Comparison of ENCODE assay signal across 8 mouse cellular contexts in the genomic region with DNA sequence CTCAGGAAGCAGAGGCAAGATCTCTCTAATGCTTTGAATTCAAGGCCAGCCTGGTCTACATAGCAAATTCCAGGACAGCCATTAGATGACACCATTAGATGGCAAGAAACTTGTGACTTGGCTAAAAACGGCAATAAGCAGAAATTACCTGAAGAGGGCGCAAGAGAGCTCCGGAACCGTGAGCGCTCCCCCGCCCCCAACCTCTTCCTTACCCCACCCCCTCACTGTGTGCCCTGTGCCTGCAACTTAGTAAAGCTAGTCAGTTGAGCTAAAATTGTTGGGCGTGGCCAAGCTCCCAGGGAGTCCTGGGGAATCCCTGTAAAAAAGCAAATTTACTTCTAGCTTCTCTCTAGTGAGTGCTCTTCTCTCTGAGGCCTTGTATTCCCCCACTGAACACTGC. TPM values are rescaled to one million over a fixed set of nuclear protein-coding genes. Genes with fewer than 3 reads are reported as not detected.
DNase-seq lines count a peak whose midpoint lies in the region; ATAC-seq and TF ChIP-seq lines count a peak whose summit lies in the region.
"Had no signal": no experiment of that assay in that cellular context is flagged by ENCODE, and none has a peak within 500 bp of the region (broad histone marks: within the 10 kb centered on the region; RNA-seq: fewer than 3 reads in every experiment).

No protein-coding gene starts in this region.

- no peaks in the 10 kb centered on the region for H3K27me3 ChIP-seq in G1E (ENCODE audit: insufficient read depth, low read length)
- H3K27me3 ChIP-seq in cerebellum, adult 2 months (ENCODE audit: control insufficient read depth, insufficient read depth, low read length) = no peaks in the 10 kb centered on the region
- no peaks in the 10 kb centered on the region for H3K27me3 ChIP-seq in lung, embryonic 16.5 days (ENCODE audit: control insufficient read depth, insufficient read depth, low read depth, low read length)

- H3K9ac ChIP-seq in lung, embryonic 16.5 days (ENCODE audit: low read length) = no peak overlapping the region
- H3K9ac ChIP-seq: hindbrain, embryonic 15.5 days had no signal

- peak; percentile 54; the same call in 1 of the 2 replicates for ATAC-seq in G1E (ENCODE audit: extremely low read depth, insufficient number of reproducible peaks, low FRiP score, poor library complexity, severe bottlenecking)
- ATAC-seq in lung, embryonic 16.5 days (ENCODE audit: low read depth) = peak; percentile 77

- H3K27ac ChIP-seq in cerebellum, adult 2 months (ENCODE audit: insufficient read depth, low read length) = no peak overlapping the region
- peak overlapping the region; percentile 56; the same call in 1 of the 2 replicates for H3K27ac ChIP-seq in lung, embryonic 16.5 days (ENCODE audit: low read length)
- H3K27ac ChIP-seq: hindbrain, embryonic 15.5 days had no signal

- H3K4me2 ChIP-seq in lung, embryonic 16.5 days (ENCODE audit: low read depth, low read length) = no peak overlapping the region
- H3K4me2 ChIP-seq: hindbrain, embryonic 15.5 days had no signal

- DNase-seq in CD4-positive helper T cell, adult 2 months (ENCODE audit: low read depth, low spot score) = peak; percentile 76
- DNase-seq in G1E (ENCODE audit: low spot score) = no peak
- peak; percentile 32 to 42 for DNase-seq in cerebellum, adult 2 months
- peak; percentile 71 for DNase-seq in heart, adult 8-10 months (ENCODE audit: low spot score)
- peak; percentile 82 for DNase-seq in kidney, postnatal 14 days
- peak; percentile 76 for DNase-seq in skeletal muscle tissue, adult 2 months (ENCODE audit: low read depth, low spot score)

- H3K4me3 ChIP-seq in G1E (ENCODE audit: low read depth, low read length) = no peak overlapping the region
- H3K4me3 ChIP-seq in cerebellum, adult 2 months (replicated peaks; ENCODE audit: insufficient read depth, low read depth, low read length) = no peak overlapping the region
- H3K4me3 ChIP-seq in lung, embryonic 16.5 days (ENCODE audit: low read length) = no peak overlapping the region
- H3K4me3 ChIP-seq: hindbrain, embryonic 15.5 days had no signal

- H3K36me3 ChIP-seq in G1E (replicated peaks) = no peaks in the 10 kb centered on the region
- no peaks in the 10 kb centered on the region for H3K36me3 ChIP-seq in lung, embryonic 16.5 days (ENCODE audit: control insufficient read depth, insufficient read depth, low read length)
- H3K36me3 ChIP-seq: hindbrain, embryonic 15.5 days had no signal

- WGBS in cerebellum, adult 2 months = 11% methylated on average over 7 of the region's 7 CpGs
- WGBS in lung, embryonic 16.5 days = 17% methylated on average over 7 of the region's 7 CpGs

- peaks cover 67% of the 10 kb centered on the region for H3K4me1 ChIP-seq in G1E (ENCODE audit: insufficient read depth, low read depth, low read length)
- no peaks in the 10 kb centered on the region for H3K4me1 ChIP-seq in cerebellum, adult 2 months (ENCODE audit: control insufficient read depth, insufficient read depth, low read length)
- H3K4me1 ChIP-seq in lung, embryonic 16.5 days (replicated peaks; ENCODE audit: control insufficient read depth, insufficient read depth, low read length) = peaks cover 4% of the 10 kb centered on the region; the same call in 1 of the 2 replicates
- H3K4me1 ChIP-seq: hindbrain, embryonic 15.5 days had no signal

- H3K9me3 ChIP-seq in G1E (replicated peaks) = no peaks in the 10 kb centered on the region
- no peaks in the 10 kb centered on the region for H3K9me3 ChIP-seq in lung, embryonic 16.5 days (ENCODE audit: control insufficient read depth, low read length)
- H3K9me3 ChIP-seq: hindbrain, embryonic 15.5 days had no signal

- TF ChIP-seq POLR2A in cerebellum, adult 2 months (IDR thresholded peaks at IDR 0.05; ENCODE audit: borderline replicate concordance, insufficient read depth, low read length) = no peak

- no peak for TF ChIP-seq CTCF in G1E (IDR thresholded peaks at IDR 0.05; ENCODE audit: low read depth, low read length)
- peak; percentile 24; the same call in 1 of the 2 replicates for TF ChIP-seq CTCF in cerebellum, adult 2 months (IDR thresholded peaks at IDR 0.05; ENCODE audit: borderline replicate concordance, insufficient read depth, low read depth, low read length)

RNA-seq across cellular contexts. Expression of a gene that starts 47.5 kb away (rescaled TPM):
- total RNA-seq in G1E (2014; fragmentation: Nextera tagmentation) (67.7 and 73.7 TPM in 2 replicates), G1E (2017) (32.9 and 47.7 TPM in 2 replicates)
- 3.5 and 6.1 TPM in 2 replicates for polyA plus RNA-seq in G1E (2012)
- 48.9 and 52.2 TPM in 2 replicates for polyA plus RNA-seq in cerebellum, adult 2 months (2012; rRNA removed)
- total RNA-seq in heart, adult 8-10 months (2022) = 10 to 100 TPM; 24.4 to 32.6 (median 30.2) TPM
- polyA plus RNA-seq in lung, embryonic 16.5 days (2015; fragmentation: Nextera tagmentation; extraction: Ambion mirVana) = 33.4 and 35.0 TPM in 2 replicates
